Mouse (Mus musculus): ENCODE measurements around the gene Lrrc25. TPM values are rescaled to one million over a fixed set of nuclear protein-coding genes. Genes with fewer than 3 reads are reported as not detected.

Lrrc25 gene
- polyA plus RNA-seq, 1 experiment, result 1.4 TPM

- no peak overlapping the region for H3K27ac ChIP-seq (ENCODE audit: control insufficient read depth, insufficient read depth, low read depth, low read length)
- peaks cover 10% of the 10 kb centered on the region for H3K4me1 ChIP-seq (ENCODE audit: control insufficient read depth, insufficient read depth, low read length)
- H3K4me3 ChIP-seq (ENCODE audit: control insufficient read depth, low read depth, low read length), result no peak overlapping the region
- no peak for TF ChIP-seq POLR2A (IDR thresholded peaks at IDR 0.05; ENCODE audit: control insufficient read depth, low read depth, low read length)
- TF ChIP-seq CTCF (IDR thresholded peaks at IDR 0.05; ENCODE audit: control insufficient read depth, insufficient read depth, insufficient replicate concordance, low read depth, low read length), result no peak
- no peaks in the 10 kb centered on the region for H3K27me3 ChIP-seq (ENCODE audit: control insufficient read depth, insufficient read depth, low read length)
- no peaks in the 10 kb centered on the region for H3K36me3 ChIP-seq (ENCODE audit: control insufficient read depth, insufficient read depth, low read length)
These were observed 41.3 kb downstream of the Lrrc25 start for GRCm38 (mm10) chr8:70657214-70657613.

DNA sequence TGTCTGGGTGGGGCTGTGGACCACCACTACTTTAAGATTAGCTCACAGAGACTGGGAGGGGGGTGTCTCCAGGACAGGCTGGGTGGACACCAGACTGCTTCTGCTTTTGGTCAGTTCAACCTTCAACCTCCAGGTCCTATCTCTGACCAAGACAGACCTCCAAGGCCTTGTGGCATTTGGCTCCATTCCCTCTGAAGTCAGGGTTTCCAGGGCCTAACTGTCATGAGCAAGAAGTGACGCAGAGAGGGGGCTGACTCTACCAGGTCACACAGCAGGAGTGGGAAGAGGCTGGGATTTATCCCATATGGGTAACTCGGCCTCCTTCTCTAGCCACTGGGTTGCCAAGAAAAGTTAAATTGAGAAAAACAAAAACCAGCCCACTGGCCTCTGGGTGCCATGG is 41.8 kb downstream of the Lrrc25 start:
- Histone ChIP-seq H3K4me3 (ENCODE audit: control insufficient read depth, low read depth, low read length) (no peak overlapping the region), H3K27ac (ENCODE audit: control insufficient read depth, insufficient read depth, low read depth, low read length) (no peak overlapping the region), H3K27me3 (ENCODE audit: control insufficient read depth, insufficient read depth, low read length) (no peaks in the 10 kb centered on the region), H3K4me1 (ENCODE audit: control insufficient read depth, insufficient read depth, low read length) (peaks cover 10% of the 10 kb centered on the region), H3K36me3 (ENCODE audit: control insufficient read depth, insufficient read depth, low read length) (no peaks in the 10 kb centered on the region)
- TF ChIP-seq POLR2A (IDR thresholded peaks at IDR 0.05; ENCODE audit: control insufficient read depth, low read depth, low read length), result no peak
- no peak for TF ChIP-seq CTCF (IDR thresholded peaks at IDR 0.05; ENCODE audit: control insufficient read depth, insufficient read depth, insufficient replicate concordance, low read depth, low read length)

DNA sequence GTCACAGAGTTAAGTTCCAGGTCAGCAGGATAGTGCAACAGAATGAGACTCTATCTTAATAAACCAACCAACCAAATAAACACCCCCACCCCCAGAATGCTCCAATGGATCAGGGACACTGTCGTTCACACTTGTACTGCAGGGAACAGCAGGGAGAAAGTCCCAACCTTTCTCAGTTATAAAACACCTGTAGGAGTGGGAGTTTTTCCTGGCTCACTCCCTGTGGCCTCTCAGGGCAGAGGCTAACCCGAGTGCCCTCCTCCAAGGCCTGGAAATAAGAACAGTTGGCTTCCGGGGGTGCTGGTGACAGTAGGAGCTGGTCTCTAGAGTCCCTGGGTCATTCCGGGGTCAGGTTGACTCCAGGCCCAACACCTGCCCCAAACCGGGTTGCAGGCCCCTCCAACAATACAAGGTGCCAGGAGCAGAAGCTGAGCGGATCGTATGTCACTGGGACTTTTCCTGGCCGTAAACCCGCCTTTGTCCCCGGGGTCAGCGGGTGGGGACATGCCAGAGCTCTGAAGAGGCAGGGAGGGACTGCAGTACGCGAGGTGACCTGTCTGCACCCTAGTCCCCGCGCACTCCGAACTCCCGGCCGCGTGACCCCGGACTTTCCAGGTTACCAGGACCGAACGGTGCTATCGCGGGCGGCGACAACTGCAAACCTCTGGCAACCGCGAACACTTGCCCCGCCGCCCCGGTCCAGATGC is 43.1 kb downstream of the Lrrc25 start:
- Histone ChIP-seq H3K4me3 (ENCODE audit: control insufficient read depth, low read depth, low read length) (peak overlapping the region; percentile 91), H3K4me1 (ENCODE audit: control insufficient read depth, insufficient read depth, low read length) (peaks cover 10% of the 10 kb centered on the region), H3K27me3 (ENCODE audit: control insufficient read depth, insufficient read depth, low read length) (no peaks in the 10 kb centered on the region), H3K36me3 (ENCODE audit: control insufficient read depth, insufficient read depth, low read length) (no peaks in the 10 kb centered on the region), H3K27ac (ENCODE audit: control insufficient read depth, insufficient read depth, low read depth, low read length) (0 out of 2 replicates have a peak overlapping the region, but pooled peaks have one; percentile 0)
- 0 out of 2 replicates have a peak, but pooled peaks have one; percentile 1 for TF ChIP-seq CTCF (IDR thresholded peaks at IDR 0.05; ENCODE audit: control insufficient read depth, insufficient read depth, insufficient replicate concordance, low read depth, low read length)
- no peak for TF ChIP-seq POLR2A (IDR thresholded peaks at IDR 0.05; ENCODE audit: control insufficient read depth, low read depth, low read length)

DNA sequence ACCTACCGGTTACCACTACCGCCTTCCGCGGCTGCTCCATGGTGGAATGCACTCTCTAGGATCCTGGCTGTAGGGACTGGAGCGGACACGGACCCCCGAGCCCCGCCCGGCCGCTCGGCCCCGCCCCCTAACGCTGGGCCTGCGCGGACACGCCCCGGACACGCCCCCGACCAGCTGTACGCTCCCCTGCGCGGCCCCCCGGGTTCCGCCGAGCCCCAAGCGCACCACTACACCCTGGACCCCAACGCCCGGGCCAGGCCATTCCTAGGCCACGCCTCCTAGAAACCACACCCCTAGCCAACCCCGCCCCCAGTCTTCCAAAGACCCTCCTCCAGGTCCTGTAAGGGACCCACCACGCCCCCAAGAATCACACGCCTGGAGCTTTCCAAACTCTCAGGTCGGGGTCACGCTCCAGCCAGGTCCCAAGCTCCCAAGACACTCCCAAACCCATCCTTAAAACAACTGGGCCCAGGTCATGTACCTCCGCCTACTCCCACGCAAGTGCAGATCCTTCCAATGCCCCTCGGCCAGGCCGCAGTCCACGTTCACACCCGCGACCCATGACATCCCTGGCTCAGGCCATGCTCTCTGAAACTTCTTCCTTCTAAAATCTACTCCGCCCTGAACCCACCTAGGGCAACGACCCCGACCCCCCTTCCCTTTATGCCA is 43.8 kb downstream of the Lrrc25 start:
- Histone ChIP-seq H3K4me1 (ENCODE audit: control insufficient read depth, insufficient read depth, low read length) (peaks cover 10% of the 10 kb centered on the region), H3K27ac (ENCODE audit: control insufficient read depth, insufficient read depth, low read depth, low read length) (peak overlapping the region; percentile 0; the same call in 1 of the 2 replicates), H3K27me3 (ENCODE audit: control insufficient read depth, insufficient read depth, low read length) (no peaks in the 10 kb centered on the region), H3K4me3 (ENCODE audit: control insufficient read depth, low read depth, low read length) (peak overlapping the region; percentile 91), H3K36me3 (ENCODE audit: control insufficient read depth, insufficient read depth, low read length) (no peaks in the 10 kb centered on the region)
- TF ChIP-seq POLR2A (IDR thresholded peaks at IDR 0.05; ENCODE audit: control insufficient read depth, low read depth, low read length) (peak; percentile 2; the same call in 1 of the 2 replicates), CTCF (IDR thresholded peaks at IDR 0.05; ENCODE audit: control insufficient read depth, insufficient read depth, insufficient replicate concordance, low read depth, low read length) (no peak)

GRCm38 (mm10) chr8:70660273-70660725 is 44.3 kb downstream of the Lrrc25 start, which contains the start of gene Pgpep1:
Gene Pgpep1, minus strand, starts transcription at chr8:70660388.
- Histone ChIP-seq H3K36me3 (ENCODE audit: control insufficient read depth, insufficient read depth, low read length) (no peaks in the 10 kb centered on the region), H3K27ac (ENCODE audit: control insufficient read depth, insufficient read depth, low read depth, low read length) (peak within 1 kb of the TSS; percentile 0; the same call in 1 of the 2 replicates), H3K4me3 (ENCODE audit: control insufficient read depth, low read depth, low read length) (peak within 1 kb of the TSS; percentile 91), H3K27me3 (ENCODE audit: control insufficient read depth, insufficient read depth, low read length) (no peaks in the 10 kb centered on the region), H3K4me1 (ENCODE audit: control insufficient read depth, insufficient read depth, low read length) (peaks cover 10% of the 10 kb centered on the region)
- no peak for TF ChIP-seq POLR2A (IDR thresholded peaks at IDR 0.05; ENCODE audit: control insufficient read depth, low read depth, low read length)
- TF ChIP-seq CTCF (IDR thresholded peaks at IDR 0.05; ENCODE audit: control insufficient read depth, insufficient read depth, insufficient replicate concordance, low read depth, low read length), result no peak

GRCm38 (mm10) chr8:70663691-70664090 is 47.7 kb downstream of the Lrrc25 start:
- Histone ChIP-seq H3K4me3 (ENCODE audit: control insufficient read depth, low read depth, low read length) (no peak overlapping the region), H3K4me1 (ENCODE audit: control insufficient read depth, insufficient read depth, low read length) (peaks cover 12% of the 10 kb centered on the region), H3K36me3 (ENCODE audit: control insufficient read depth, insufficient read depth, low read length) (no peaks in the 10 kb centered on the region), H3K27me3 (ENCODE audit: control insufficient read depth, insufficient read depth, low read length) (no peaks in the 10 kb centered on the region), H3K27ac (ENCODE audit: control insufficient read depth, insufficient read depth, low read depth, low read length) (no peak overlapping the region)
- TF ChIP-seq POLR2A (IDR thresholded peaks at IDR 0.05; ENCODE audit: control insufficient read depth, low read depth, low read length), result no peak
- no peak for TF ChIP-seq CTCF (IDR thresholded peaks at IDR 0.05; ENCODE audit: control insufficient read depth, insufficient read depth, insufficient replicate concordance, low read depth, low read length)

DNA sequence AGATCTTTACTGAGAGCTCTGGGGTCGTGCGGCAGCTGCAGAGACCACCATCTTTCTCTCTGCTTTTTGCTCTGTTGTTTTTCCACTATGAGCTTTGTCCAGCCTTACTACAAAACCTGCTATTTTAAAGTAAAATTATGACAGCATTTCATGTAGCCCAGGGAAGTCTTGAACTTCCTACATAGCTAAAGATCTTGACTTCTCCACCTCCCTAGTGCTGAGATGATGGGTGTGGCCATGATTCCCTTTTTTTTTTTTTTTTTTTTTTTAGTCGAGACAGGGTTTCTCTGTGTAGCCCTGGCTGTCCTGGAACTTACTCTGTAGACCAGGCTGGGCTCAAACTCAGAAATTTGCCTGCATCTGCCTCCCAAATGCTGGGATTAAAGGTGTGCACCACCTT is 48.7 kb downstream of the Lrrc25 start:
- TF ChIP-seq POLR2A (IDR thresholded peaks at IDR 0.05; ENCODE audit: control insufficient read depth, low read depth, low read length) (no peak), CTCF (IDR thresholded peaks at IDR 0.05; ENCODE audit: control insufficient read depth, insufficient read depth, insufficient replicate concordance, low read depth, low read length) (no peak)
- no peaks in the 10 kb centered on the region for H3K36me3 ChIP-seq (ENCODE audit: control insufficient read depth, insufficient read depth, low read length)
- H3K27ac ChIP-seq (ENCODE audit: control insufficient read depth, insufficient read depth, low read depth, low read length), result no peak overlapping the region

More for the DNA sequence above, 48.7 kb downstream of the Lrrc25 start:
- peaks cover 8% of the 10 kb centered on the region for H3K4me1 ChIP-seq (ENCODE audit: control insufficient read depth, insufficient read depth, low read length)
- H3K27me3 ChIP-seq (ENCODE audit: control insufficient read depth, insufficient read depth, low read length), result no peaks in the 10 kb centered on the region
- H3K4me3 ChIP-seq (ENCODE audit: control insufficient read depth, low read depth, low read length), result no peak overlapping the region

Measured in testis, adult 2 months (tissue).